In genomic region chr17:43267046-43267749, GRCm38 (mm10) we compare ENCODE assay signal across 13 mouse cellular contexts. TPM values are rescaled to one million over a fixed set of nuclear protein-coding genes. Genes with fewer than 3 reads are reported as not detected.
DNase-seq lines count a peak whose midpoint lies in the region; ATAC-seq and TF ChIP-seq lines count a peak whose summit lies in the region.
"Had no signal": no experiment of that assay in that cellular context is flagged by ENCODE, and none has a peak within 500 bp of the region (broad histone marks: within the 10 kb centered on the region; RNA-seq: fewer than 3 reads in every experiment).

No protein-coding gene starts in this region.

- no peaks in the 10 kb centered on the region for H3K4me1 ChIP-seq in CH12.LX (ENCODE audit: control insufficient read depth in 1 of 2, insufficient read depth in 2 of 2)
- 0 out of 2 replicates have a peak, but pooled peaks cover 2% of the 10 kb centered on the region for H3K4me1 ChIP-seq in neural tube, embryonic 15.5 days
- no peaks in the 10 kb centered on the region for H3K4me1 ChIP-seq in forebrain, embryonic 14.5 days (ENCODE audit: control insufficient read depth, insufficient read depth, low read length)
- H3K4me1 ChIP-seq: hindbrain, embryonic 10.5 days had no signal

- TF ChIP-seq CTCF in CH12.LX (conservative IDR thresholded peaks at IDR 0.05 in 1 of 2, IDR thresholded peaks at IDR 0.05 in 1 of 2; ENCODE audit: low read depth in 2 of 2, low read length in 2 of 2): 0 out of 4 replicates have a peak, but pooled peaks of 1 of the 2 experiments have one; percentile 8

- ATAC-seq in neural tube, embryonic 15.5 days (ENCODE audit: low FRiP score): no peak
- ATAC-seq in forebrain, embryonic 14.5 days: no peak

- peak; percentile 24 for DNase-seq in kidney, postnatal 10 days
- no peak for DNase-seq in kidney, adult 11 months
- DNase-seq in CH12.LX (ENCODE audit: extremely low read depth) (peak; percentile 4), R1 (ENCODE audit: low read depth, low spot score) (peak; percentile 77)
- DNase-seq in naive thymus-derived CD4-positive, alpha-beta T cell, adult 2 months (ENCODE audit: low read depth): peak; percentile 18
- DNase-seq in embryo, embryonic 10 days (ENCODE audit: low spot score): no peak
- DNase-seq in forebrain, embryonic 14.5 days (ENCODE audit: low spot score): no peak
- DNase-seq: liver, embryonic 13.5 days; right cerebral cortex, adult 18-20 months had no signal

- in situ Hi-C loops in CH12.LX (cut with MboI; ENCODE audit: low pct_ligation_motif_present, low pct_unique_long_range_greater_than_20kb, low sequenced_read_pairs): loop anchor here (25.0 kb wide), 1 partner anchor 195 kb away; no protein-coding TSS in a partner anchor

- H3K4me3 ChIP-seq in CH12.LX (replicated peaks in 1 of 3; ENCODE audit: low read depth in 2 of 3, low read length in 2 of 3, poor library complexity in 1 of 3): no peak overlapping the region
- no peak overlapping the region for H3K4me3 ChIP-seq in neural tube, embryonic 15.5 days (replicated peaks)
- H3K4me3 ChIP-seq in forebrain, embryonic 14.5 days (ENCODE audit: low read depth, low read length): no peak overlapping the region
- H3K4me3 ChIP-seq: hindbrain, embryonic 10.5 days; liver, embryonic 13.5 days had no signal

- no peak overlapping the region for H3K27ac ChIP-seq in CH12.LX (ENCODE audit: insufficient read depth, low read depth)
- no peak overlapping the region for H3K27ac ChIP-seq in neural tube, embryonic 15.5 days (replicated peaks)
- H3K27ac ChIP-seq in forebrain, embryonic 14.5 days (ENCODE audit: low read depth, low read length): no peak overlapping the region
- H3K27ac ChIP-seq: hindbrain, embryonic 10.5 days; liver, embryonic 13.5 days had no signal

- TF ChIP-seq POLR2A in CH12.LX (IDR thresholded peaks at IDR 0.05; ENCODE audit: low read depth, low read length): no peak

- H3K9ac ChIP-seq in CH12.LX (ENCODE audit: insufficient read depth, low read depth): no peak overlapping the region
- no peak overlapping the region for H3K9ac ChIP-seq in neural tube, embryonic 15.5 days (replicated peaks)
- H3K9ac ChIP-seq in forebrain, embryonic 14.5 days (ENCODE audit: low read length): no peak overlapping the region
- H3K9ac ChIP-seq: liver, embryonic 13.5 days had no signal

- H3K4me2 ChIP-seq in CH12.LX (ENCODE audit: insufficient read depth, low read depth, poor library complexity, severe bottlenecking): no peak overlapping the region
- H3K4me2 ChIP-seq in neural tube, embryonic 15.5 days: no peak overlapping the region
- no peak overlapping the region for H3K4me2 ChIP-seq in forebrain, embryonic 14.5 days (ENCODE audit: low read length)
- H3K4me2 ChIP-seq: liver, embryonic 13.5 days had no signal

- dilution Hi-C loops in CH12.LX (cut with MboI; ENCODE audit: extremely low pct_ligation_motif_present, extremely low pct_unique_long_range_greater_than_20kb, low sequenced_read_pairs): no loop called here

- no peaks in the 10 kb centered on the region for H3K36me3 ChIP-seq in CH12.LX (replicated peaks in 1 of 2; ENCODE audit: control insufficient read depth in 1 of 2, insufficient read depth in 1 of 2, low read length in 1 of 2)
- no peaks in the 10 kb centered on the region for H3K36me3 ChIP-seq in neural tube, embryonic 15.5 days
- no peaks in the 10 kb centered on the region for H3K36me3 ChIP-seq in forebrain, embryonic 14.5 days (ENCODE audit: control insufficient read depth, insufficient read depth, low read length)
- H3K36me3 ChIP-seq: hindbrain, embryonic 10.5 days; liver, embryonic 13.5 days had no signal

- no peaks in the 10 kb centered on the region for H3K79me2 ChIP-seq in CH12.LX (replicated peaks; ENCODE audit: control insufficient read depth, extremely low read depth, insufficient read depth, poor library complexity, severe bottlenecking)

- no peak for TF ChIP-seq RAD21 in CH12.LX (IDR thresholded peaks at IDR 0.05; ENCODE audit: low read depth, low read length)

- H3K27me3 ChIP-seq in CH12.LX (replicated peaks): no peaks in the 10 kb centered on the region
- H3K27me3 ChIP-seq in neural tube, embryonic 15.5 days (replicated peaks): no peaks in the 10 kb centered on the region
- H3K27me3 ChIP-seq in forebrain, embryonic 14.5 days (replicated peaks; ENCODE audit: control insufficient read depth, insufficient read depth, low read length): no peaks in the 10 kb centered on the region
- H3K27me3 ChIP-seq: liver, embryonic 13.5 days had no signal

- peaks cover 50% of the 10 kb centered on the region for H3K9me3 ChIP-seq in CH12.LX (replicated peaks; ENCODE audit: low read length)
- H3K9me3 ChIP-seq in neural tube, embryonic 15.5 days (replicated peaks): peaks cover 3% of the 10 kb centered on the region; the same call in 1 of the 2 replicates
- 0 out of 2 replicates have a peak, but pooled peaks cover 2% of the 10 kb centered on the region for H3K9me3 ChIP-seq in forebrain, embryonic 14.5 days (replicated peaks; ENCODE audit: control insufficient read depth, low read length)
- H3K9me3 ChIP-seq: liver, embryonic 13.5 days had no signal

- WGBS in neural tube, embryonic 15.5 days: 92% methylated on average over 9 of the region's 9 CpGs
- WGBS in forebrain, embryonic 14.5 days: 94% methylated on average over 9 of the region's 9 CpGs

- no peak for TF ChIP-seq EP300 in CH12.LX (IDR thresholded peaks at IDR 0.05; ENCODE audit: low read length)

TF ChIP-seq in CH12.LX, 34 proteins besides CTCF, POLR2A, EP300 and RAD21:
- TF ChIP-seq MXI1 (IDR thresholded peaks at IDR 0.05; ENCODE audit: low read depth, low read length) (no peak), JUND (conservative IDR thresholded peaks at IDR 0.05; ENCODE audit: low read depth, low read length) (no peak), RCOR1 (conservative IDR thresholded peaks at IDR 0.05; ENCODE audit: low read depth, low read length) (no peak), ZKSCAN1 (IDR thresholded peaks at IDR 0.05; ENCODE audit: borderline replicate concordance, low read depth, low read length) (no peak), CHD1 (IDR thresholded peaks at IDR 0.05; ENCODE audit: low read depth, low read length) (no peak)

RNA-seq across cellular contexts. Expression of gene Adgrf1, which starts 2.9 kb away (rescaled TPM):
- not detected in 2 replicates for total RNA-seq in CH12.LX (2012; rRNA removed)
- not detected in 2 replicates for total RNA-seq in CH12.LX (2014; rRNA removed)
- not detected in 2 replicates for polyA plus RNA-seq in CH12.LX (2012; ENCODE audit: insufficient read length, low read depth)
- polyA plus RNA-seq in neural tube, embryonic 15.5 days (2015; fragmentation: Nextera tagmentation; extraction: Ambion mirVana): not detected in 2 replicates
- not detected in 2 replicates for polyA plus RNA-seq in forebrain, embryonic 14.5 days (2014; fragmentation: Nextera tagmentation; extraction: Ambion mirVana)
- total RNA-seq: gastrocnemius, adult 8-10 months; layer of hippocampus, adult 18-20 months had no signal
- polyA plus RNA-seq: hindbrain, embryonic 10.5 days had no signal

Comparison
In these comparisons a context has a peak if more than half of its experiments do, and no peak if none do; other contexts are left out.
1. DNase-seq: peak in kidney, postnatal 10 days (single experiment), CH12.LX (single experiment), R1 (single experiment) and naive thymus-derived CD4-positive, alpha-beta T cell, adult 2 months (single experiment); none in kidney, adult 11 months (single experiment), embryo, embryonic 10 days (single experiment) and forebrain, embryonic 14.5 days (single experiment).